Mouse (Mus musculus): ENCODE data around the gene Mob3c. TPM values are rescaled to one million over a fixed set of nuclear protein-coding genes. Genes with fewer than 3 reads are reported as not detected.
A peak's percentile ranks its signal among the peaks of the same experiment; 100 is the strongest.

Mob3c gene
- polyA plus RNA-seq, 1 experiment from 2014 or later = 9.8 TPM

GRCm38 (mm10) chr4:115799981-115800380 is 27.9 kb upstream of the Mob3c start:
- no peak for ATAC-seq (replicated peaks; ENCODE audit: low FRiP score)
- no peak overlapping the region for H3K4me3 ChIP-seq (ENCODE audit: low read depth, low read length)
- H3K9ac ChIP-seq (ENCODE audit: low read depth, low read length) = no peak overlapping the region
- H3K36me3 ChIP-seq (ENCODE audit: control insufficient read depth, insufficient read depth, low read length) = peaks cover 22% of the 10 kb centered on the region
- WGBS = 92% methylated on average over 3 of the region's 3 CpGs
- no peaks in the 10 kb centered on the region for H3K9me3 ChIP-seq (ENCODE audit: control insufficient read depth, low read length)
- no peak for DNase-seq (ENCODE audit: low spot score)
- H3K4me2 ChIP-seq = no peak overlapping the region
- no peak overlapping the region for H3K27ac ChIP-seq (ENCODE audit: low read depth, low read length)
- no peaks in the 10 kb centered on the region for H3K4me1 ChIP-seq (replicated peaks; ENCODE audit: control insufficient read depth, insufficient read depth, low read length)
- no peaks in the 10 kb centered on the region for H3K27me3 ChIP-seq (replicated peaks; ENCODE audit: control insufficient read depth, insufficient read depth, low read length)

DNA sequence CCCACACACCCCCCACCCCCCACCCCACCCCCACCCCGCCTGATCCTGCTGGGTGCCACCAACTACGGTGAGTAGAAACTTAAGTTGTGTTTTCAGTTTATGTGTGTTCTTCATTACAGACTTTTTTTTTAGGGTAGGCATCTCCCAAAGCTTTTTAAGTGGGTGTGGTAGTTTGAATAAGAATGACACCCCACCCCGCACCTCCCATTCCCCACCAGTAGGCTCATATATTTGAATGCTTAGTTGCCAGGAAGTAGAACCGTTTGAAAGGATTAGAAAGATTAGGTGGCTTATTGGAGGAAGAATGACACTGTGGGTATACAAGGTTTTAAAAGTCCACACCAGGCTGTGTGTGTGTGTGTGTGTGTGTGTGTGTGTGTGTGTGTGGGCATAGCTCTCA is 15.6 kb upstream of the Mob3c start:
- 94% methylated on average over 4 of the region's 4 CpGs for WGBS
- H3K4me2 ChIP-seq = no peak overlapping the region
- no peak overlapping the region for H3K27ac ChIP-seq (ENCODE audit: low read depth, low read length)
- H3K4me3 ChIP-seq (ENCODE audit: low read depth, low read length) = no peak overlapping the region
- ATAC-seq (replicated peaks; ENCODE audit: low FRiP score) (no peak), DNase-seq (ENCODE audit: low spot score) (no peak)
- no peaks in the 10 kb centered on the region for H3K27me3 ChIP-seq (replicated peaks; ENCODE audit: control insufficient read depth, insufficient read depth, low read length)
- peaks cover 5% of the 10 kb centered on the region; the same call in 1 of the 2 replicates for H3K36me3 ChIP-seq (ENCODE audit: control insufficient read depth, insufficient read depth, low read length)
- H3K9ac ChIP-seq (ENCODE audit: low read depth, low read length) = no peak overlapping the region
- H3K9me3 ChIP-seq (ENCODE audit: control insufficient read depth, low read length) = no peaks in the 10 kb centered on the region
- H3K4me1 ChIP-seq (replicated peaks; ENCODE audit: control insufficient read depth, insufficient read depth, low read length) = no peaks in the 10 kb centered on the region

- Histone ChIP-seq H3K36me3 (ENCODE audit: control insufficient read depth, insufficient read depth, low read length) (peaks cover 5% of the 10 kb centered on the region; the same call in 1 of the 2 replicates), H3K9me3 (ENCODE audit: control insufficient read depth, low read length) (no peaks in the 10 kb centered on the region), H3K9ac (ENCODE audit: low read depth, low read length) (no peak overlapping the region), H3K4me3 (ENCODE audit: low read depth, low read length) (no peak overlapping the region), H3K4me2 (no peak overlapping the region), H3K27ac (ENCODE audit: low read depth, low read length) (no peak overlapping the region), H3K27me3 (replicated peaks; ENCODE audit: control insufficient read depth, insufficient read depth, low read length) (no peaks in the 10 kb centered on the region), H3K4me1 (replicated peaks; ENCODE audit: control insufficient read depth, insufficient read depth, low read length) (no peaks in the 10 kb centered on the region)
- ATAC-seq (replicated peaks; ENCODE audit: low FRiP score) = no peak
- 82% methylated on average over 5 of the region's 5 CpGs for WGBS
- no peak for DNase-seq (ENCODE audit: low spot score)
Measured at GRCm38 (mm10) chr4:115815606-115816005, 12.3 kb upstream of the Mob3c start.

DNA sequence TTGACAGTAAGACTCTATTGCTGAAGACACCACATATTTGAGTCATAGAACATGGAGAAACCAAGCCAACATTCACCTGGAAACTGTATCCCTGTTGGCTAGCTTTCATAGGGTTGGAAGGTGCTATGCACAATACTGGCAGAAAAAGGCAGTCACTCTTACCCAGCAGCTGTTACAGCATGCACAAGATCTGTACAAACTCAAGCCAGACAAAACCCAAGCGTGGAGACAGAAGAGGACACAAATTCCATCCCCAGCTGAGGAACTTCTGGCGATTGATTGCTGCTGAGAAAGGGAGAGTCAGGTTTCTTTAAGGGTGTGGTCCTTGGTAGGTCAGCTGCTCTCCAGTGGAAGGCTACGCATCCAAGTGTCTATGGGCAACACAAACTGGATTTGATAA is 7.7 kb upstream of the Mob3c start:
- no peak for DNase-seq (ENCODE audit: low spot score)
- Histone ChIP-seq H3K27me3 (replicated peaks; ENCODE audit: control insufficient read depth, insufficient read depth, low read length) (no peaks in the 10 kb centered on the region), H3K4me3 (ENCODE audit: low read depth, low read length) (no peak overlapping the region), H3K4me1 (replicated peaks; ENCODE audit: control insufficient read depth, insufficient read depth, low read length) (peaks cover 27% of the 10 kb centered on the region), H3K4me2 (no peak overlapping the region), H3K36me3 (ENCODE audit: control insufficient read depth, insufficient read depth, low read length) (0 out of 2 replicates have a peak, but pooled peaks cover 3% of the 10 kb centered on the region), H3K9me3 (ENCODE audit: control insufficient read depth, low read length) (no peaks in the 10 kb centered on the region), H3K9ac (ENCODE audit: low read depth, low read length) (no peak overlapping the region), H3K27ac (ENCODE audit: low read depth, low read length) (no peak overlapping the region)
- no peak for ATAC-seq (replicated peaks; ENCODE audit: low FRiP score)
- WGBS = 60% methylated on average over 3 of the region's 3 CpGs

DNA sequence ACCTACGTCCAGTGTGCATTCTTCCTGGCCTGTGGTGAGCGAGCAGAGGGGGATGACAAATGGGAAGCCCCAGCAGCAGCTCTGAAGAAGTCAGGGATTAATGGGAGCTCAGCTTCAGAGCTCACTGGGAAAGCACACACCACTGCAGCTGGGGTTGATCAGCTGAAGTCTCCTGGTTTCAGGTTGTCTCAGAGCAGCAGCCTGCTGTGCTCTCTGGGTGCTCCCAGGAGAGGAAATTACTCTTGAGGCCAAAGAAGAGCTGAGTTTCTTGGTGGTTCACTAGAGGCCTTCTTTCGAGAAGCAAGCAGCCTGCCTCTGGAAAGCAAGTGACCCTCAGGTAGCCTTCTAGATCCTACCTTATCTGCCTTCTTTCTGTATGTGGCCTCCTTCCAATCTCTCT is 6.9 kb upstream of the Mob3c start:
- Histone ChIP-seq H3K9ac (ENCODE audit: low read depth, low read length) (no peak overlapping the region), H3K36me3 (ENCODE audit: control insufficient read depth, insufficient read depth, low read length) (no peaks in the 10 kb centered on the region), H3K27ac (ENCODE audit: low read depth, low read length) (no peak overlapping the region), H3K4me1 (replicated peaks; ENCODE audit: control insufficient read depth, insufficient read depth, low read length) (peaks cover 33% of the 10 kb centered on the region), H3K4me3 (ENCODE audit: low read depth, low read length) (no peak overlapping the region), H3K4me2 (no peak overlapping the region), H3K9me3 (ENCODE audit: control insufficient read depth, low read length) (no peaks in the 10 kb centered on the region), H3K27me3 (replicated peaks; ENCODE audit: control insufficient read depth, insufficient read depth, low read length) (no peaks in the 10 kb centered on the region)
- DNase-seq (ENCODE audit: low spot score) = no peak
- no peak for ATAC-seq (replicated peaks; ENCODE audit: low FRiP score)
- 72% methylated on average over 3 of the region's 3 CpGs for WGBS

GRCm38 (mm10) chr4:115821431-115821830 is 6.5 kb upstream of the Mob3c start:
- no peak overlapping the region for H3K27ac ChIP-seq (ENCODE audit: low read depth, low read length)
- H3K4me1 ChIP-seq (replicated peaks; ENCODE audit: control insufficient read depth, insufficient read depth, low read length) = peaks cover 33% of the 10 kb centered on the region
- H3K9ac ChIP-seq (ENCODE audit: low read depth, low read length) = no peak overlapping the region
- H3K27me3 ChIP-seq (replicated peaks; ENCODE audit: control insufficient read depth, insufficient read depth, low read length) = no peaks in the 10 kb centered on the region
- no peak overlapping the region for H3K4me2 ChIP-seq
- ATAC-seq (replicated peaks; ENCODE audit: low FRiP score) (no peak), DNase-seq (ENCODE audit: low spot score) (no peak)
- no peak overlapping the region for H3K4me3 ChIP-seq (ENCODE audit: low read depth, low read length)
- H3K9me3 ChIP-seq (ENCODE audit: control insufficient read depth, low read length) = no peaks in the 10 kb centered on the region
- H3K36me3 ChIP-seq (ENCODE audit: control insufficient read depth, insufficient read depth, low read length) = no peaks in the 10 kb centered on the region

DNA sequence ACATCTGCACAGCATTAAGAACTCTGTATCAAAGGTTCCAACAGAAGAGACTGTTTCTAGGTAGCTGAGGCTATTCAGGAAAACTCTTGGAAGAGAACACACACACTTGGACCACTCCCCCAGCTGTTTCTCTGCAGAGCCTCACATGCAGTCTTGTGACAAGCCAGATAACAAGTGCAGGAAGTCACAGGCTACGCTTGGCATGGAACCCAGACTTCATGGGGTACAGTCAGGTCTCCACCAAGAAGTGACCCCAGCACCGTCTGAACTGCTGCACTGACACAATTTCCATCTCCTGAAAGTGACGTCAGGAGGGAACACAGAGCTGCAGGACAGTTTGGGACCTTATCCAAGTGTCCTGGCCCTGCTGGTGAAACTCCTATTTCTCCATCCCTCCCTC is 6.0 kb upstream of the Mob3c start:
- H3K9me3 ChIP-seq (ENCODE audit: control insufficient read depth, low read length) = no peaks in the 10 kb centered on the region
- no peak overlapping the region for H3K4me2 ChIP-seq
- 54% methylated on average over 3 of the region's 3 CpGs for WGBS
- no peak overlapping the region for H3K27ac ChIP-seq (ENCODE audit: low read depth, low read length)
- no peaks in the 10 kb centered on the region for H3K27me3 ChIP-seq (replicated peaks; ENCODE audit: control insufficient read depth, insufficient read depth, low read length)
- peaks cover 33% of the 10 kb centered on the region for H3K4me1 ChIP-seq (replicated peaks; ENCODE audit: control insufficient read depth, insufficient read depth, low read length)
- H3K4me3 ChIP-seq (ENCODE audit: low read depth, low read length) = no peak overlapping the region
- no peak for DNase-seq (ENCODE audit: low spot score)
- no peak for ATAC-seq (replicated peaks; ENCODE audit: low FRiP score)
- no peaks in the 10 kb centered on the region for H3K36me3 ChIP-seq (ENCODE audit: control insufficient read depth, insufficient read depth, low read length)
- no peak overlapping the region for H3K9ac ChIP-seq (ENCODE audit: low read depth, low read length)

DNA sequence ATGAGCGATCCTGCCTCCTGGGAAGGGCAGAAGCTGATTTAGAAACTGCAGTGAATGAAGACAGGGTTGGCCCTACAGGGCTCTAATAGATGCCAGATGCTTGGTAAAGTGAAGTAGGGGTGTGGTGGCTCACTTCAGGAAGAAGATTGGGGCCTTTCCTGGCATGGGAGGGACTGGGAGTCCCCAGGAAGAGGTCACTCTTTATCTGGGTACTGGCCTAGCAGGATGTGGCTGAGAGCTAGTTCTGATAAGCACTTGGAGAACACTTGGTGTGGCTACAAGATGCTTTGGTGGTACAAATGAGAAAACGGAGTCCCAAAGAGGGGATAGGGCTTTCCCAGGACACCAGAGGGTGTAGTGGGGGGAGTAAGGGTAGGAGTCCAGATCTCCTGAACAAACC is 3.7 kb upstream of the Mob3c start:
- Histone ChIP-seq H3K36me3 (ENCODE audit: control insufficient read depth, insufficient read depth, low read length) (no peaks in the 10 kb centered on the region), H3K27ac (ENCODE audit: low read depth, low read length) (peak overlapping the region; percentile 50; the same call in 1 of the 2 replicates), H3K4me2 (peak overlapping the region; percentile 15), H3K4me3 (ENCODE audit: low read depth, low read length) (no peak overlapping the region), H3K9ac (ENCODE audit: low read depth, low read length) (no peak overlapping the region), H3K27me3 (replicated peaks; ENCODE audit: control insufficient read depth, insufficient read depth, low read length) (no peaks in the 10 kb centered on the region), H3K9me3 (ENCODE audit: control insufficient read depth, low read length) (no peaks in the 10 kb centered on the region), H3K4me1 (replicated peaks; ENCODE audit: control insufficient read depth, insufficient read depth, low read length) (peaks cover 42% of the 10 kb centered on the region)
- WGBS = 33% methylated on average over 2 of the region's 2 CpGs
- ATAC-seq (replicated peaks; ENCODE audit: low FRiP score) = 0 out of 2 replicates have a peak, but pooled peaks have one; percentile 25
- DNase-seq (ENCODE audit: low spot score) = no peak

GRCm38 (mm10) chr4:115825271-115825670 is 2.6 kb upstream of the Mob3c start:
- DNase-seq (ENCODE audit: low spot score) = no peak
- no peak overlapping the region for H3K4me3 ChIP-seq (ENCODE audit: low read depth, low read length)
- H3K9me3 ChIP-seq (ENCODE audit: control insufficient read depth, low read length) = no peaks in the 10 kb centered on the region
- H3K9ac ChIP-seq (ENCODE audit: low read depth, low read length) = no peak overlapping the region
- peaks cover 52% of the 10 kb centered on the region for H3K4me1 ChIP-seq (replicated peaks; ENCODE audit: control insufficient read depth, insufficient read depth, low read length)
- H3K27ac ChIP-seq (ENCODE audit: low read depth, low read length) = no peak overlapping the region
- WGBS = 41% methylated on average over 2 of the region's 2 CpGs
- H3K36me3 ChIP-seq (ENCODE audit: control insufficient read depth, insufficient read depth, low read length) = no peaks in the 10 kb centered on the region
- no peak overlapping the region for H3K4me2 ChIP-seq
- no peak for ATAC-seq (replicated peaks; ENCODE audit: low FRiP score)
- H3K27me3 ChIP-seq (replicated peaks; ENCODE audit: control insufficient read depth, insufficient read depth, low read length) = no peaks in the 10 kb centered on the region
